Mouse (Mus musculus) embryonic facial prominence, embryonic 12.5 days (tissue): ENCODE measurements around the gene Mapk9. TPM values are rescaled to one million over a fixed set of nuclear protein-coding genes. Genes with fewer than 3 reads are reported as not detected.
A peak's percentile ranks its signal among the peaks of the same experiment; 100 is the strongest.

Source experiments
- ATAC-seq: fragments of 200-750 bp; cut with Nextera tagmentation; 2 replicates; pipeline ENCODE4 v1.8.0; 2017; ENCODE audit not compliant: insufficient number of reproducible peaks, insufficient read depth, low FRiP score, low TSS enrichment
- H3K27ac ChIP-seq: fragments of 300-500 bp; sonication (generic); 2 replicates; pipeline ENCODE4 v1.5.1; 2016; ENCODE audit warnings: mild to moderate bottlenecking
- H3K27me3 ChIP-seq: fragments of 300-500 bp; sonication (generic); 2 replicates; pipeline ENCODE4 v1.6.1; 2016; ENCODE audit warnings: mild to moderate bottlenecking, moderate library complexity
- H3K36me3 ChIP-seq: fragments of 300-500 bp; sonication (generic); 2 replicates; pipeline ENCODE4 v1.6.1; 2016; ENCODE audit warnings: mild to moderate bottlenecking
- H3K4me1 ChIP-seq: fragments of 300-500 bp; sonication (generic); 2 replicates; pipeline ENCODE4 v1.6.1; 2016
- H3K4me2 ChIP-seq: fragments of 300-500 bp; sonication (generic); replicated peaks from 2 replicates; pipeline ENCODE4 v1.6.1; 2016; ENCODE audit warnings: mild to moderate bottlenecking, moderate library complexity
- H3K4me3 ChIP-seq: fragments of 300-500 bp; sonication (generic); 2 replicates; pipeline ENCODE4 v1.5.1; 2016; ENCODE audit warnings: mild to moderate bottlenecking
- H3K9ac ChIP-seq: fragments of 300-500 bp; sonication (generic); 2 replicates; pipeline ENCODE4 v1.6.1; 2016; ENCODE audit warnings: mild to moderate bottlenecking, moderate library complexity
- H3K9me3 ChIP-seq: fragments of 300-500 bp; sonication (generic); 2 replicates; pipeline ENCODE4 v1.6.1; 2016; ENCODE audit warnings: mild to moderate bottlenecking, moderate library complexity
- WGBS: fragments of 180-500 bp; shearing (Covaris S2); methylation state at CpG from one replicate; pipeline ENCODE4 v1.1.7; 2016; 5-methylcytosine and 5-hydroxymethylcytosine counted together
- polyA plus RNA-seq: library from polyadenylated mRNA; unstranded; fragments of >200 nt; fragmentation: Nextera tagmentation; extraction: Ambion mirVana; gene quantifications from 2 replicates; pipeline ENCODE4 v1.2.1, GENCODE M21; 2016

The Mapk9 gene
- polyA plus RNA-seq, 1 experiment from 2014 or later, result 46.2 TPM

DNA sequence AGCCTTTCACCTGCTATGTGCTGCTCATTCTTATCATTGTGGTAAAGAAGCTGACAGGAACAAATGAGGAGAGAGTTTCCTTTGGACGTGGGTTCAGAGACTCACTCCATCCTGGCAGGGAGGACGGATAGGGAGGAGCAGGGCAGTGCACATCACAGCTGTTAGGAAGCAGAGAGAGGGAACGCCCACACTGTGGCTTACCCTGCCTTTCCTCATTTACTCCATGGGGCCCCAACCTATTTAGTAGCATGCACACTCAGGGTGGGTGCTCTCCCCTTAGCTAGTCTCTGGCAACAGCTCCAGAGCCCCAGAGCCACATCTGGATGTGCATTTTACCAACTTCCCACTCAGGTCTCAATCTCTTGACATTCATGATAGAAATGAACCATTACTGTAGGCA is 3.8 kb upstream of the Mapk9 start:
- Histone ChIP-seq H3K27me3 (no peaks in the 10 kb centered on the region), H3K4me2 (no peak overlapping the region), H3K4me3 (no peak overlapping the region), H3K27ac (no peak overlapping the region), H3K4me1 (peaks cover 5% of the 10 kb centered on the region), H3K36me3 (peaks cover 5% of the 10 kb centered on the region; the same call in 1 of the 2 replicates), H3K9ac (no peak overlapping the region), H3K9me3 (no peaks in the 10 kb centered on the region)
- ATAC-seq, result no peak
- 49% methylated on average over 3 of the region's 3 CpGs for WGBS

DNA sequence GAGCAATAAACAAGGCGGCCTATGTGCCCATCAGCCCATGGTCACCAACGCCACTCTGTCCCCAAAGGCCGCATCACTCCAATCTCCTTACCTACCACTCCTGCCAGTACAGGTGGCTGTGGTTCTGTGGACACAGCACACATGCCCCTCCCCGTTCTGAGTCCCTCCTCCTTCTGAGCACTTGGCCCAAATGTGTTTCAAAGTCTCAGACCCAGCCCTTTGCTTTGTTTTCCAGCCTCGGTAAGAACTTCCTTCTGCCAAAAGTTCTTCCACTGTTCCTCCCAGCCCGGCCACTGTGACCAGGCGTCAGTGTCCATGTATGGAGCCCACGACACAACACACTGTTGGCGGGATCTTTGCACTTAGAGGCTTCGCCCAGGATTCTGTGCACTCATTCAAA is 2.2 kb upstream of the Mapk9 start:
- H3K4me2 ChIP-seq, result no peak overlapping the region
- no peak overlapping the region for H3K9ac ChIP-seq
- 91% methylated on average over 10 of the region's 10 CpGs for WGBS
- H3K9me3 ChIP-seq, result no peaks in the 10 kb centered on the region
- H3K36me3 ChIP-seq, result no peaks in the 10 kb centered on the region
- no peaks in the 10 kb centered on the region for H3K27me3 ChIP-seq
- H3K4me3 ChIP-seq, result no peak overlapping the region
- H3K4me1 ChIP-seq, result peaks cover 15% of the 10 kb centered on the region
- no peak for ATAC-seq
- H3K27ac ChIP-seq, result no peak overlapping the region

DNA sequence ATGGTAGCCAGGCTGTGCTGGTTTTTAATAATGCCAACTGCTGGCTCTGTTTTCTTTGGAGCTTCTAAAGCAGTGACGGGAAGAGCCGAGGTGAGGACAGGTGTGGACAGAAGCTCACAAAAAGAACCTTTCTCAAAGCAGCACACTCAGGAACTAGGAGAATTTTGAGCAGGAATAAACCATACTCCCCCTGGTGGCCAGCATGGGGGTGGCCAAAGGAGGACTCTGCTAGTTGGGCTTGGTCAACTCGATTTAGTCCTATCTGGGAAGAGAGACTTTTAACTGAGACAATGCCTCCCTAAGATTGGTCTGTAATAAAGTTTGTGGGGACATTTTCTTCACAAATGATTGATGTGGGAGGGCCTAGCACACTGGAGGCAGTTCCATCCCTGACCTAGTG is 1.6 kb upstream of the Mapk9 start:
- Histone ChIP-seq H3K4me1 (peaks cover 15% of the 10 kb centered on the region), H3K4me3 (no peak overlapping the region), H3K9me3 (no peaks in the 10 kb centered on the region), H3K27ac (no peak overlapping the region), H3K36me3 (0 out of 2 replicates have a peak, but pooled peaks cover 3% of the 10 kb centered on the region), H3K4me2 (no peak overlapping the region), H3K27me3 (no peaks in the 10 kb centered on the region), H3K9ac (no peak overlapping the region)
- 52% methylated on average over 3 of the region's 3 CpGs for WGBS
- ATAC-seq, result no peak

DNA sequence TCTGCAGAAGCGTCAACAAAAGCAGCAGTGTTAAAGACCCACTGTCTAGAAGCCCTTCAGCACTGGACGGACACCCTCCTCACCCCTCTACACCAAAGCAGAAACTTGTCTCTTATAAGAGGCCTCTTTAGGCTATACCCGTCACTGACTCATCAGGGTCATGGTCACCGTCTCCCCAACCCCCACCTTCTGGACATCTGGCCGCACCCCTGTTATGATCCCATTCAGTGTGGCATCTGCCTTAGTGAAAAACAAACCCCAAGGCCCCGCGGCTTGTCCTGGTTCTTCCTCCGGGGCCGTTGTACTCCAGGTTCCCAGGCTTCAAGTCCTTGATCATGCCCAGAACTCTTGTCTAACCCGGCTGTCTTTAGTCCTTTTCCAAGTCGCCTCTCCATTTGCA is 593 bp upstream of the Mapk9 start:
- H3K9me3 ChIP-seq, result no peaks in the 10 kb centered on the region
- 0 out of 2 replicates have a peak, but pooled peaks cover 7% of the 10 kb centered on the region for H3K36me3 ChIP-seq
- H3K4me2 ChIP-seq, result peak overlapping the region; percentile 85
- WGBS, result 40% methylated on average over 11 of the region's 11 CpGs
- peak overlapping the region; percentile 44 for H3K9ac ChIP-seq
- H3K4me3 ChIP-seq, result peak overlapping the region; percentile 88
- peaks cover 15% of the 10 kb centered on the region for H3K4me1 ChIP-seq
- H3K27me3 ChIP-seq, result no peaks in the 10 kb centered on the region
- ATAC-seq, result no peak
- H3K27ac ChIP-seq, result 0 out of 2 replicates have a peak overlapping the region, but pooled peaks have one; percentile 18

DNA sequence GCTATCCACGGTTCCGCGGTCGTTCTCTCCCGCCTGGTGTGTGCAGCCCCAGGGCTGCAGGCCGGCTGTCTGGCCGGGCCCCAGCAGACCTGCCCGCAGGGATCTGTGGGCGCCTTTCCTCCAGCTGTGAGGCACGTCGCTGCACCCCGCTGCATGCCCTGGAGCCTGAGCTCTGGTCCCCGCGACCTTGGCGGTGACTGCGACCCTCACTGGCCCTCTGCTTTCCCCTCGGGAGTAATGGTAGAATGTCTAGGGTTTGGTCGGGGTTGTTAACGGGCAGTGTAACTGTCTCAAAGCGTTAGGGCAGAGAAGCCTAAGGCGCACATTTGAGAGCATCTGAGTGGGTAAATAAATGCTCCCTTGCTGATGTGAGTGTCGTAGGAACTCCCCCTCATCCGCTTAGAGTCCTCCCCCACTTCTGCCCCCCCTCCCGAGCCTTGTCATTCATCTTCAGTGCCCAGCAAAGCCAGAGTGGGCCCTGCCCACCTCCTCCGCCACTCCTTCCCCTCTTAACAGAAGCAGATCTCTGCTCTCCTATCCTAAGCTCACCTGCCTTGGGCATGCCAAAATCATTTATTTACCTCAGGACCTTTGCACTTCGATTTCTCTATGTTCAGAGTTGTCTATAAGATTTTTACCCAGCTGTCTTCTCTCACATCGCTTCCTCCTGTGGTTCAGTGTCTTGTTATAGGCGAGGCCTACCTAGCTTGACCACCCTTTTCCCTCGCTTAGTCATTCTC is 690 bp downstream of the Mapk9 start:
- Histone ChIP-seq H3K4me3 (peak overlapping the region; percentile 88), H3K4me1 (peaks cover 15% of the 10 kb centered on the region), H3K9ac (peak overlapping the region; percentile 90), H3K27ac (peak overlapping the region; percentile 80), H3K9me3 (no peaks in the 10 kb centered on the region), H3K27me3 (no peaks in the 10 kb centered on the region), H3K4me2 (peak overlapping the region; percentile 85), H3K36me3 (0 out of 2 replicates have a peak, but pooled peaks cover 7% of the 10 kb centered on the region)
- 10% methylated on average over 29 of the region's 29 CpGs for WGBS
- ATAC-seq, result no peak

DNA sequence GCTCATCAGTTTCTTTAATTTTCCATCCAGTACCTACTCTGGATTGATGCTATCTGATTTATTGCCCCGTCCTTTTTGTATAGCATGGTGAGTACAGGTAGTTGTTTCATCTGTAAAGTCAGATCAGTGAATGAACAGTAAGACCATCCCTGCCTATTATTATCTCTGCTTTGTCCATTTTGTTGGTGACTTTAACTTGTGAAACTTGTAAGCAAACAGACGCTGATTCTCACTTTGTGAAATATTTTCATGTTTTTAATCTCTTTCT is 1.2 kb downstream of the Mapk9 start:
- H3K4me3 ChIP-seq, result peak overlapping the region; percentile 88
- 73% methylated on average over 2 of the region's 2 CpGs for WGBS

DNA sequence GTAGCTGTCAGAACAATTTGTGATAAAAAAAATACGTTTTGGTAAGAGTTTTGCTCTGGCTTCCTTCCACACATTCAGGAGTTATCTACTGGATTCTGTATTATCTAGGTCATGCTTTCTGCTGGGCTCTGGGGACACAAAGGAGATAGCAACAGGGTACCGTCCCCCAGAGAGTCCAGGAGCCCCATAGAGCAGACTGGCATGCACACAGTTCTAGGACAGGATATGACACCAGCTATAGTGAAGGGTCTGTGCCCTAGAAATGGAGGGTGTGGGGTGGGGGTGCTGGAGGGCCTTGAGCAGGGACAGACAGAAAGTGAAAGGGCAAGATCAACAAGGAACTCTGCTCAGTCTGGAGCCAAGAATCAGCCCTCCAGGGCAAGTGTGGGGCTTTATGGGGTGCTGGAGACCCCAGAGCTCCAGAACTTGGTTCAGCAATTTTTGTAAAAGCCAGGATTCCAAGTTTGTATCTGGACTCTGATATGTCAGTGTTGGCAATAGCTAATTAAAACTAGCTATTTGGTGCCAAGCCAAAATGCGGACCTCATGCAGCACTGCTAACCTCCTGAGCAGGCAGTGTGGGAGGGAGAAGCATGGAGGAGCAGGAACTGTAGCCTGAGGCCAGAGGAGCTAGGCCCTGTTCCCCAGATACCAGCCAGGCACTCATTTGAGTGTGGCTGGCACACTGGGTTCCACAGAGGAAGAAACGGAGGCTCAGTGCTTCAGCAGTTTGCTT is 1.7 kb downstream of the Mapk9 start:
- H3K9ac ChIP-seq, result 0 out of 2 replicates have a peak overlapping the region, but pooled peaks have one; percentile 10
- WGBS, result 65% methylated on average over 4 of the region's 4 CpGs
- ATAC-seq, result no peak
- no peak overlapping the region for H3K27ac ChIP-seq
- H3K27me3 ChIP-seq, result no peaks in the 10 kb centered on the region
- H3K4me3 ChIP-seq, result peak overlapping the region; percentile 88; the same call in 1 of the 2 replicates
- peak overlapping the region; percentile 85 for H3K4me2 ChIP-seq
- 0 out of 2 replicates have a peak, but pooled peaks cover 7% of the 10 kb centered on the region for H3K36me3 ChIP-seq
- H3K9me3 ChIP-seq, result no peaks in the 10 kb centered on the region
- H3K4me1 ChIP-seq, result peaks cover 15% of the 10 kb centered on the region

More for the DNA sequence above, 1.2 kb downstream of the Mapk9 start:
- no peak for ATAC-seq
- Histone ChIP-seq H3K27ac (no peak overlapping the region), H3K9me3 (no peaks in the 10 kb centered on the region), H3K4me1 (peaks cover 15% of the 10 kb centered on the region), H3K27me3 (no peaks in the 10 kb centered on the region), H3K36me3 (0 out of 2 replicates have a peak, but pooled peaks cover 7% of the 10 kb centered on the region), H3K9ac (peak overlapping the region; percentile 90), H3K4me2 (peak overlapping the region; percentile 85)

DNA sequence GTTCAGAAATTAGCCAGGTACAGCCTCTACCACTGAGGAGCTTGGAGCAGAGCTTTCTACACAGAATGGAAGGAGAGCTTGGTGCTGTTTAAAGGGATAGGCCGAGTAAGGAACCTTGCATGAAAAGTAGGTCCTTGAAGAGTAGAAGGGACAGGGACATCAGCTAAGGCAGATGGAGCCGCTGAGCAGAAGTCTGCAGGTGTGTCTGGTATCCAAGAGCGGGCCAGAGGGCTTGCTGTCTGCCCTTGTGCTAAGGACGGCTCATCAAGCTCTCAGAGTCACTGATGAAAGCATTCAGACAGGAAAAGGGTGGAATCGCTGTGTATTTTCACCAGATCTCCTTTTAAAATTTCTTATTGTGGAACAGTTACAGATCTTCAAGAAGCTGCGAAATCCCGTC is 3.8 kb downstream of the Mapk9 start:
- ATAC-seq, result no peak
- H3K27me3 ChIP-seq, result no peaks in the 10 kb centered on the region
- no peak overlapping the region for H3K9ac ChIP-seq
- no peak overlapping the region for H3K4me2 ChIP-seq
- peaks cover 17% of the 10 kb centered on the region for H3K36me3 ChIP-seq
- 94% methylated on average over 7 of the region's 7 CpGs for WGBS
- H3K4me3 ChIP-seq, result no peak overlapping the region
- H3K27ac ChIP-seq, result no peak overlapping the region
- peaks cover 15% of the 10 kb centered on the region for H3K4me1 ChIP-seq
- H3K9me3 ChIP-seq, result no peaks in the 10 kb centered on the region

DNA sequence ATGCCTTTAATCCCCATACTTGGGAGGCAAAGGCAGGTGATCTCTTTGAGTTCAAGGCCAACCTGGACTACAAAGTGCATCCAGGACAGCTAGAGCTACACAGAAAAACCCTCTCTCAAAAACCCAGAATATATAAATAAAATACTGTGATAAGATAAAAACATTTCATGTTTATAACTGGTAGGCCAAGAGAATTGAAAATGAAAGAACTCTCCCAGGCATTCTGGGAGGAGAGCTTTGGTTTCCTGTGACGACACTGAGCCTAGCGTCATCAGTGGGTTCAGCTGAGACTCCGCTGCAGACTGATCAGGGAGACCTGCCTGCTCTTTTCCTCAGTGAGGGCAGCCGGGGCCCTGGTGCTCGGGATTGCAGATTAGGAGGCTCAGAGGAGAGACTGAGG is 8.6 kb downstream of the Mapk9 start:
- Histone ChIP-seq H3K4me2 (no peak overlapping the region), H3K9me3 (no peaks in the 10 kb centered on the region), H3K4me3 (no peak overlapping the region), H3K9ac (no peak overlapping the region), H3K36me3 (peaks cover 18% of the 10 kb centered on the region), H3K4me1 (no peaks in the 10 kb centered on the region), H3K27ac (no peak overlapping the region), H3K27me3 (no peaks in the 10 kb centered on the region)
- ATAC-seq, result no peak
- WGBS, result 81% methylated on average over 5 of the region's 5 CpGs

DNA sequence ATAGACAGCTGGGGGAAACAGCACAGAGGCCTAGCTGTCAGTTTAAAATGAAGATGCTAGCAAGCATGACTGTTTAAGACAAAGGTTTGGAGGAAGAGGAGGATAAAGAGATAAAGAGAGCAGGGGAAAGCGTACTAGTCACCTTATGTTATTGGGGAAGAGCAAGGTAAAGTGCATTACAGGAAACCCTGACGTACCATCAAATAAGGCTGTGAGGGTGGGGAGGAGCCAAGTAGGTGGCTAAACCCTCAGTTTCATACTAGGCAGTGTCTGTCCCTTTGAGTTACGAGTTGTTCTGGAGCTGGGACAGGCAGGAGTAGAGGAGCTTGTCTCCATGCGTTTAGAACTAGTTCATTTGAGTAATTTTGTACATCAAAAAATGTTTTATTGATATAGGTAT is 14.6 kb downstream of the Mapk9 start:
- no peak overlapping the region for H3K9ac ChIP-seq
- H3K4me3 ChIP-seq, result no peak overlapping the region
- WGBS, result 90% methylated on average over 4 of the region's 4 CpGs
- H3K27ac ChIP-seq, result no peak overlapping the region
- no peaks in the 10 kb centered on the region for H3K27me3 ChIP-seq
- ATAC-seq, result no peak
- H3K9me3 ChIP-seq, result no peaks in the 10 kb centered on the region
- no peak overlapping the region for H3K4me2 ChIP-seq
- no peaks in the 10 kb centered on the region for H3K4me1 ChIP-seq
- H3K36me3 ChIP-seq, result peaks cover 5% of the 10 kb centered on the region; the same call in 1 of the 2 replicates

DNA sequence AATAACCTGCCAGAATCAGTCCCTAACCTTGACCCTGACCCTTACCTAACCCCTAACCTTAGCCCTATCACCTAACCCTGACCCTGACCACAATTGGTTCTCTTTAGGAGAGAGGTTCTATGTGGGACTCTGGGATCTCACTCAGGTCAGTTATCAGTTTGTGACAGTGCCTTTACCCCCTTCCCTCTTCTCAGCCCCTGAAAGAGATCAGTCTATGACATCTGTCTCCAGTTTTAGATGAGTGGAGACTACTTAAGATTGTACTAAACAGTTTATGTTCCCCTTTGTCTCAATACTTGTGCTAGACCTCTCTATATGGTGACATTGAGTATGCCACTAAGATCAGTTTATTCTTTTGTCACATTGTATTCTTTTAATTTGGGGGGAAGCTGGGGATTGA is 17.4 kb downstream of the Mapk9 start:
- H3K27ac ChIP-seq, result no peak overlapping the region
- H3K4me3 ChIP-seq, result no peak overlapping the region
- H3K36me3 ChIP-seq, result no peaks in the 10 kb centered on the region; the same call in 1 of the 2 replicates
- no peaks in the 10 kb centered on the region for H3K4me1 ChIP-seq
- H3K27me3 ChIP-seq, result no peaks in the 10 kb centered on the region
- H3K9ac ChIP-seq, result no peak overlapping the region
- H3K4me2 ChIP-seq, result no peak overlapping the region
- no peak for ATAC-seq
- H3K9me3 ChIP-seq, result no peaks in the 10 kb centered on the region

DNA sequence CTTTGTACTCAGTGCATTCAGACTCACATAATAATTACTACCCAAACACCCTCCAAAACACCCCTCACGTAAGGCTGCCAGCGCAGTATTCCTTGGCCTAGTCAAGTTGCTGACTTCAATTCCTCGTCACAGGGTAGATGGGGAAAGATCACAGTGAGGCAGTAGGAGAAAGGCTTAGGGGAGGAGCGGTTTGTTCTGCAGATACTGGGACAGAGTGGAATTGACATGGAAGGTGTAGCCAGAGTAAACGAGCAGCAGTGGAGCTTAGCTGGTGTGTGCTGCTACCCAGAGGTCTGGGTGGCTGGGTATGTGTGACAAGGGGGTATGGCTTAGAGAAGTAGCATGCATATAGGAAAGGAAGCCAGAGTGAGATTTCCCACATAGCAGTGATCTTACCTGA is 20.8 kb downstream of the Mapk9 start:
- Histone ChIP-seq H3K27me3 (no peaks in the 10 kb centered on the region), H3K36me3 (peaks cover 4% of the 10 kb centered on the region; the same call in 1 of the 2 replicates), H3K9ac (no peak overlapping the region), H3K27ac (no peak overlapping the region), H3K4me2 (no peak overlapping the region), H3K9me3 (no peaks in the 10 kb centered on the region), H3K4me1 (no peaks in the 10 kb centered on the region), H3K4me3 (no peak overlapping the region)
- no peak for ATAC-seq
- WGBS, result 85% methylated on average over 5 of the region's 5 CpGs
